Mouse (Mus musculus): ENCODE data around the gene Nap1l1.
"Not testable (repeated sequence)": the region's sequence is repeated elsewhere in the genome, so short reads cannot be mapped to it uniquely, and the experiment has no call there.

DNA sequence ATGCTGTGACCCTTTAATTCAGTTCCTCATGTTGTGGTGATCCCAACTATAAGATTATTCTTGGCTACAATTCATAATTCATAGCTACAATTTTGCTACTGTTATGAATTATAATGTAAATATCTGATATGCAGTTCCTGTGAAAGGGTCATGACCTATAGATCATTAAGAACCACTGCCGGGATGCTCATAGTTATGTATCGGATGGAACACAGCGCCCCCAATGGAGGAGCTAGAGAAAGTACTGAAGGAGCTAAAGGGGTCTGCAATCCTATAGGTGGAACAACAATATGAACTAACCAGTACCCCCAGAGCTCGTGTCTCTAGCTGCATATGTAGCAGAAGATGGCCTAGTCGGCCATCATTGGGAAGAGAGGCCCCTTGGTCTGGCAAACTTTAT is 23.4 kb upstream of the Nap1l1 start:
- TF ChIP-seq CTCF (conservative IDR thresholded peaks at IDR 0.05; ENCODE audit: insufficient read depth, insufficient read length, low read depth, low read length); POLR2A (IDR thresholded peaks at IDR 0.05; ENCODE audit: low read depth, low read length): not testable (repeated sequence)
